Mouse (Mus musculus): ENCODE data around the gene Nts.
A peak's percentile ranks its signal among the peaks of the same experiment; 100 is the strongest.
"Not testable (repeated sequence)": the region's sequence is repeated elsewhere in the genome, so short reads cannot be mapped to it uniquely, and the experiment has no call there.

Gene Nts

DNA sequence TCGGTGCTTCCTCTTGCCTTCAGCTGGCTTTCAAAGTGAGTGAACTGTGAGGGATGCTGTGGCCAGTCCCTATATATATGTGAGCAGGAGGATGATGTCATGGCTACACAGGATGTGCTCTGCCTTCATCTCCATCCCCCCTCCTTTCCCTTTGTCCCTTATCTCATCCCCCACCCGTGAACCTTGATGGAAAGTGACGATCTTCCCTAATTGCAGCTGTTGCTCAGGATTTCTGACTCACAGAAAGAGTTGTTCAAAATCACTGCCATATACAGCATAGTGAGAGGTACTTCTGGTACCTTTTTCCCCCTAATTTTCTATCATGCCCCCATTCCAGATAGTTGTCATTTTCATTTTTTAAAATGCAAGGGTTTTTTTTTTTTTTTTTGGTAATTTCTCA, at the start of gene Nts:
Gene Nts, minus strand, starts transcription at position 101 of the 400 bp plus-strand sequence.
- no peak for DNase-seq (ENCODE audit: low spot score)

DNA sequence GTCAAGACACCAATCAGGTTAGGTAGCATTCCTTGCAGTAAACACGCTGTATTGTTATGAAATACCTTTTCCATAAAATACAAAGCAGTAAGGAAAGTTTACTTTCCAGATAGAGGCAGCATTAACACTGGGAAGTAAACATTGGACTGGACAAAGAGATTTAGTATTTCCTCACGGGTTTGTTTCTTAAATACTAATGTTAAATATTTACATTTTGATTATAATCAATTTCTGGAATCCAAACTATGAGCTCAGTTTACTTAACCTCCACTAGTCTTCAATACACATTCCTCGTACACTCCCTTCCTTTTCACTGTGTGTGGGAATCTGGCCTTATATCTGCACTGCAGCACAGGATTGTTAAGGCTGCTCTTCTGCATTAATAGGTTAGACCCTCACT, 37.6 kb upstream of the Nts start:
- no peak for DNase-seq (ENCODE audit: low spot score)

DNA sequence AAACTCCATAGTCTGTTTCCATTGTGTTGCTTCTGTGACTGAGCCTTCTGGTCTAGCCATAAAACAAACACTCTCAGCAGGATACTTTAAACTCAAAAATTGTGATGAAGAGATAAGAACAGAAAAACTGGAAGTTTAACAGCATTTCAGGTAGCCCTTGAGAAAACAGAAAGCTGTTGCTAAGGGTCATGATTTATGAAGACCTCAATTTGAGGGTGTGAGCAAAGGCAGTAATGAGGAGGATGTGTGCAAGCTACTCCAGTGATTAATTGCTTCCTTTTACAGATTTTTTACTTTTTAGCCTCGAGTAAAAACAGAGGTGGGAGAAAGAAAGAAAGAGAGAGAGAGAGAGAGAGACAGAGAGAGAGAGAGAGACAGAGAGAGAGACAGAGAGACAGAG, 23.9 kb upstream of the Nts start:
- no peak for DNase-seq (ENCODE audit: low spot score)

GRCm38 (mm10) chr10:102511807-102512461, 21.6 kb upstream of the Nts start, which contains the start of gene Rassf9:
Gene Rassf9, plus strand, starts transcription at chr10:102512222.
- DNase-seq (ENCODE audit: low spot score) = peak; percentile 58

GRCm38 (mm10) chr10:102511461-102511806, 21.1 kb upstream of the Nts start:
- DNase-seq (ENCODE audit: low spot score) = no peak

DNA sequence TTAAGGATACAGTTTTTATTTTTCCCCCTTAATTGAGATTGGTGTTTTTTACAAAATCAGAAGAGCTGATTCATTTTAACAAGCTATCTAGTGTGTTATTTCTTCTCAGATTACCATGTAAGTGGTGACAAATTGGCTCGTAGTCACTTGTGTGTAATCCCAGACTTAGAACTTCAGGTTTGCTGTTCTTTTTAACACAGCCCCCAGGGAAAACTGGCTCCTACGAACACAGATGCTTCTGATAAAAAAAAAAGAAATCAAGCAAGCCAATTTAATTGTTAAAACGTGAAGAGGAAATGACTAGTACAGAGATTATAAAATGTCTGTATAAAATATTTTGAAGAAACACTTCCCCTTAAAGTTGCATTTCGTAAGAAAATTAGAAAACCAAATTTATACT, 17.1 kb upstream of the Nts start:
- DNase-seq (ENCODE audit: low spot score) = no peak

GRCm38 (mm10) chr10:102498754-102499153, 8.5 kb upstream of the Nts start:
- DNase-seq (ENCODE audit: low spot score) = no peak

GRCm38 (mm10) chr10:102491792-102492191, 1.5 kb upstream of the Nts start:
- DNase-seq (ENCODE audit: low spot score) = no peak

- DNase-seq (ENCODE audit: low spot score) = no peak
Observed at GRCm38 (mm10) chr10:102469412-102469811, 20.9 kb downstream of the Nts start.

DNA sequence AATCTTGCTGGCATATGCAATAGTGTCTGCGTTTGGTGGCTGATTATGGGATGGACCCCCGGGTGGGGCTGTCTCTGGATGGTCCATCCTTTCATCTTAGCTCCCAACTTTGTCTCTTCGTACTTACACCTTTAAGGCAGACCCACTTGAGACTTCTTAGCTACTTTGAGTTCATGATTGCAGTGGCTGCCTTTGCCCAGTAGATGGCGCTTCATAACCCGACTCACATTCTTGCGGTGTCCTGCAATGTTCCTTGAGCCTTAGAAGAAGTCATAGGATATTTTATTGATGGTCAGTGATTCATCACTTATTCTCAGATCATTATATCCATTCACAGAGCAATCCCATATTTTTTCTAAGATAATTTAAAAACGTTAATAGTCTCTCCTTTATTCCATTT, 38.5 kb downstream of the Nts start:
- peak; percentile 5 for DNase-seq (ENCODE audit: low spot score)

- DNase-seq (ENCODE audit: low spot score) = peak; percentile 24
Observed at GRCm38 (mm10) chr10:102449449-102449848, 40.8 kb downstream of the Nts start.

- no peak for DNase-seq (ENCODE audit: low spot score)
Observed at GRCm38 (mm10) chr10:102444912-102445556, 45.3 kb downstream of the Nts start.

- not testable (repeated sequence) for DNase-seq (ENCODE audit: low spot score)
Observed at GRCm38 (mm10) chr10:102435467-102435866, 54.8 kb downstream of the Nts start.

DNA sequence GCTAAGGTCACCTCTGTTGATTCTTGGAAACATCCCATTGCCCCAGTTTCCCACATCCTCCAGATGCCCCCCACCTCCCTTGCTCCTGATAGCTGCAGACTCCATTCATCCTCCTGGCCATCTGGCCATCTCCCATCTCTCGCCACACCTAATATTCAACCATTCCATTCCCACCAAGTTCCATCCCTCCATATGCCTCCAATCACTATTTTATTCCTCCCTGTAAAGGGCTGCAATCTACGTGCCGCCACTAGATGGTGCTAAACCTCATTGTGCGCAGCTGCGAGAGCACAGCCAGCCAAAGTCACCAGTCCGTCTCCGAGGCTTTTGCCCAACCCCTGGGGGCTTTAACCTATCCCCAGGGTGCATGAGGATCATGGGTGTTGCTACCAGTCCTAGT, 55.2 kb downstream of the Nts start:
- not testable (repeated sequence) for DNase-seq (ENCODE audit: low spot score)

All from yolk sac, embryonic 10.5 days (tissue).